Mouse (Mus musculus): ENCODE data around the gene Dmrt2. TPM values are rescaled to one million over a fixed set of nuclear protein-coding genes. Genes with fewer than 3 reads are reported as not detected.

Dmrt2 gene
- total RNA-seq, 4 experiments from 2014 or later: 2.6 to 12.0 (median 5.7) TPM

GRCm38 (mm10) chr19:25698850-25699249 is 26.6 kb downstream of the Dmrt2 start:
- DNase-seq: no peak

DNA sequence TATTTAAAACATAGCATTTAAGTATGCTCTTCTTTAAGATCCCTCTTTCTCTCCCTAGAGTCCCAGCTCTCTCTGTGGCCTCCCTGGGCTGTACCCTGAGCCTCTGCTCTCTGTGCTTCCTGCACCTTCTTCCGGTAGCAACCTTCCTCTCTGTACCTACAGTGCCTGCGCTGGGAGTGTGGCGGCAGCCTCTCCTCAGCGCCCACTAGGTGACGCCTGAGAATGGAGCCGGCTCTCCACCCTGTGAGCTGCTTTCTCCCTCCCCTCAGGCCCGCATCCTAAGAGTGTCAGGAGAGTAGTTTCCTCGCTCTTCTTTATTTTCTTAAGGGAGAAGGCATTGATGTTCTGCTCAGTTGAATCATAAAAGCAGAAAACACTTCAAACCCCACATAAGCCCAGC is 41.2 kb downstream of the Dmrt2 start:
- DNase-seq: no peak

GRCm38 (mm10) chr19:25714927-25715326 is 42.7 kb downstream of the Dmrt2 start:
- no peak for DNase-seq

- no peak for DNase-seq
Measured at GRCm38 (mm10) chr19:25722616-25723015, 50.4 kb downstream of the Dmrt2 start.

Other genes starting within 250 kb of the Dmrt2 start
- gene Dmrt1, start 166.8 kb upstream of the Dmrt2 start, total RNA-seq (2022): not detected
- not detected for gene Dmrt3, start 62.1 kb upstream of the Dmrt2 start, total RNA-seq (2022)